Mouse (Mus musculus) brain, embryonic 18.5 days (tissue): ENCODE results near the gene Taf11.
A peak's percentile ranks its signal among the peaks of the same experiment; 100 is the strongest.

Source experiments
- DNase-seq: peaks from one replicate; pipeline ENCODE4 v3.0.0-alpha.2; 2012; ENCODE audit warnings: low read depth, low spot score

The Taf11 gene

DNA sequence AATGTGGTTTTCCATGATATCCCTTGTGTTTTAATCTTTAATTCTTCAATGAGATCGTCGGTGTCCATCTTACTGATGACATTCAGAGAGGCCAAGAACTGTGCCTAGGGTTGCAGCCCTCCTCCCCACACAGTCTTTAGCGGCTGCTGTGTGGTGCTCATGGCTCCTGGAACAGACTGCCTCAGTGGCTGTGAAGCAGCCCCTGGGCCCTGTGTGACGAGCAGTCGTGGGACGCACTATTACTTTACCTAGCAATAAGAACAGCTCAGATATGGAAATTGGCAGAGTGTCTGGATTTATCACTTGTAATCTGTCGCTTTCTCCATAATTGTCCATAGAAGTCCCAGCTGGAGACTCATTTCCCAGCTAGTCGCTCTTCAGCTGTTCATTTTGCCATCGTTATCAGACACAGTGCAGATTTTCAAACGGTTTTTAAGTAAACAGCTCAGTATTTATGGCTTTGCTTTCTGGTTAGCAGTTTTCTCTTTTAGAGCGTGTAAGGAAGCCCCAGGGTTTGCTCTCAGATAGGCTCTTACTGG lies 12.6 kb upstream of the Taf11 start:
- no peak for DNase-seq

DNA sequence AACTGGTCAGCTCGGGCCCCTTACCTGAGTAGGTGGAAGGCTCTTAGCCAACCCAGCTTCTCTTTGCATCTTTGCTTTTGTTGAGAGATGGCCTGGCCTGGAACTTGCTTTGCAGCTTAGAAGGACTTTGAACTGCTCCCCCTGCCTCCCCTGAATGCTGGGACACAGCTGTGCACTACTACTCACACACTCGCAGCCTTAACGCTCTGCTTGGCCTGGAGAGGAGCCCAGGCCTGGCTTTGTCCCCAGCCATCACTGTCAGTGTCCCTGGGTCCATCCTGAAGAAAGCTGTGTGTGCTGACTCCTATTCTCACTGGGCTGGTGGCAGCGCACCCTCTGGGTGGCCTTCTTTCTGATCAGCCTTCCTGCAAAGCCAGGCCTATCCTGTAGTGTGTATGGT lies 11.0 kb upstream of the Taf11 start:
- DNase-seq, result no peak

DNA sequence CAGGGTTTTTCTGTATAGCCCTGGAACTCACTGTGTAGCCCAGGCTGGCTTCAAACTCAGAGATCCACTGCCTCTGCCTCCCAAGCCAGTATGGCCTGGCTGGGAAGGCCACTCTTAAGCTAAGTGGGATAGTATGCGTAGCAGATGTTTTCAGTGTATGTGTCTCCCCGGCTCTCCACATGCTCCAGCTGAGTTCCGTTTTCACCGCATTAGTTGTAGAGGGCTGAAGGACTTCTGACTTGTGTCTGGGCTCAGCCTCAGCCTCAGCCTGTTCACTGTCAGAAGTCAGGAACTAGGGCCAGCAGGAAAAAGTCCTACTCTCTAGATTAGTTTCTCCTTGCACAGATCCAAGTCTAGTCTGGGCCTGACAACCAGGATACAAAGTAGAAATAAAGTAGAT lies 6.7 kb upstream of the Taf11 start:
- DNase-seq, result no peak

DNA sequence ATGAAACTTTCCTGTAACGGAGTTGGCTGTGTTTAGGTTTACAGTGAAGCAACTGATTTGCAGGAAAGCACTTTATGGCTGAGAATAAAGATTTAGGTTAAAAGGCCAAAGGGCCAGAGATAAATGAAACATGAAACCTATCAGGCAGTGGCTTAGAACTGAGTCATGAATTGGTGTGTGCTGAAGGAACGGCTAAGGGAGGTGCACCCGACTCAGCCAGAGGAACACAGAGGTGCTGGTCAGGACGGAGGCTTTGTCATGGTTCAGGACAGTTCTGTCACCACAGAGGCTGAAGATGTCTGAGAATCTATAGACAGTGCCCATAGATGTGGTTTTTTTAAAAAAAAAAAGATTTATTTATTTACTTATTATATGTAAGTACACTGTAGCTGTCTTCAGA lies 5.1 kb upstream of the Taf11 start:
- no peak for DNase-seq

DNA sequence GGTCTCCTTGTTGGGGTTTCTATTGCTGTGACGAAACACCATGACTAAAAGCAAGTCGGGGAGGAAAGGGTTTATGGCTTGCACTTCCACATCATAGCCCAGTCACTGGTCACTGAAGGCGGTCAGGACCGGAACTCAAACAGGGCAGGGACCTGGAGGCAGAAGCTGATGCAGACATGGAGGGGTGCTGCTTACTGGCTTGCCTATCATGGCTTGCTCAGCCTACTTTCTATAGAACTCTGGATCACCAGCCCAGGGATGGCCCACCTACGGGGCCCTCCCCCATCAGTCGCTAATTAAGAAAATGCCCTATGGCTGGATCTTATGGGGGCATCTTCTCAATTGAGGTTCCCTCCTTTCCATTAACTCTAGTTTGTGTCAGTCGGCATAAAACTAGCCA lies 1.7 kb upstream of the Taf11 start:
- DNase-seq, result no peak

DNA sequence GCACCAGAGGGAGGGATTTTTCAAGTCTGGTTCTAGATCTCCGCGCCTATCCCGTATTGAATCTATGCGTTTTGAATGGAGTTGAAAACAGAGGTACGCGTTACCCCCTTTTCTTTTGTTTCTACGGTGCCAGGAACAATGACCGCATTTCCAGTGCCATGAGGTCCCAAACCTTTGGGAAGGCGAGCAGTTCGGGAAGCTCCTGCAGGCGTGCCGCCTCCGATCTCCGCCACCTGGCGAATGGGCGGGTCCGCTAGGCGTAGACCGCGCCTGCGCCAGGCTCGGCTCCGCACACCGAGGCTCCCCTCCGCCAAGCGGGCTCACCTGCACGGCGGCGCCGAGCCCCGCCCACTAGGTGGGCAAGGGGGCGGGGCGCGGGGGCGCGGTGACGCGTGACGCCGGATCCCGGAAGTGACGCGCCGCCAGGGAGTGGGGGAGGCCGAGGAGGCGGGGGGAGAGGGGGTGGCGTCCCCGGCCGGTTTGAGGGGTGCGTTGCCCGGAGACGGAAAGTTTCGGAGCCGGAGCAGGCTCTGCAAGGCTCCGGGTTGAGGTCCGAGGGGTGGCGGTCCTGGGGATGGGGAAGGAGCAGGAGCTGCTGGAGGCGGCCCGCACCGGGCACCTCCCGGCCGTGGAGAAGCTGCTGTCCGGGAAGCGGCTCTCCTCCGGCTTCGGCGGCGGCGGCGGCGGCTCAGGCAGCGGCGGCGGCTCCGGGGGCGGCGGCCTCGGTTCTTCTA lies 589 bp downstream of the Taf11 start, which contains the start of gene Anks1:
Anks1 (plus strand) TSS at position 419 of the 734 bp plus-strand sequence.
- DNase-seq, result peak; percentile 71

DNA sequence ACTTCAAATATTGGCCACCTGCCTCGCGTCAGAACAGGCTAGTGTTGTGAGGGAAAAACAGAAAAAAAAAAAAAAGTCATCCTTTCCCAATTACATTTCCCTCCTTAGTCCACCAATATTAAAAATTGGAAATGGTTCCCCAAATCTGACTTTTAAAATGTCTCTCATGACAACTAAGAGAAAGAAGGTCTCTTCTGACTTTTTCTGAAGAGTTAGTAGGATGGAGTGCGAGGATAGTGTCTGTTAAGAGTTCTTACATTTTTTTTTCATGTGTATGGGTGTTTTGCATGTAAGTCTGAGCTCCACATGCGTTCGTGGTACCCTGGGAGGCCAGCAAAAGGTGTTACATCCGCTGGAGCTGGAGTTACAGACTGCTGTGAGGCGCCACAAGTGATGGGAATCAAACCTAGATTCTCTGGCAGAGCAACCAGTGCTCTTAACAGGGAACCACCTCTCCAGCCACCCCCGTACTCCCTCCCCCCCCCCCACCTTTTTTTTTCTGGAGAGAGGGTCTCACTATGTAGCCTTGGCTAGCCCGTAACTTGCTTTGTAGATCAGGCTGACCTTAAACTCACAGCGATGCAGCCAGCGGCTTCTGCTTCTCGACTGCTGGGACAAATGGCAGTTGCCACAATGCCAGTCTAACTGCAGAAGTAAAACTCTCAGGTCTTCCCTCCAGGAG lies 1.3 kb downstream of the Taf11 start:
- no peak for DNase-seq

DNA sequence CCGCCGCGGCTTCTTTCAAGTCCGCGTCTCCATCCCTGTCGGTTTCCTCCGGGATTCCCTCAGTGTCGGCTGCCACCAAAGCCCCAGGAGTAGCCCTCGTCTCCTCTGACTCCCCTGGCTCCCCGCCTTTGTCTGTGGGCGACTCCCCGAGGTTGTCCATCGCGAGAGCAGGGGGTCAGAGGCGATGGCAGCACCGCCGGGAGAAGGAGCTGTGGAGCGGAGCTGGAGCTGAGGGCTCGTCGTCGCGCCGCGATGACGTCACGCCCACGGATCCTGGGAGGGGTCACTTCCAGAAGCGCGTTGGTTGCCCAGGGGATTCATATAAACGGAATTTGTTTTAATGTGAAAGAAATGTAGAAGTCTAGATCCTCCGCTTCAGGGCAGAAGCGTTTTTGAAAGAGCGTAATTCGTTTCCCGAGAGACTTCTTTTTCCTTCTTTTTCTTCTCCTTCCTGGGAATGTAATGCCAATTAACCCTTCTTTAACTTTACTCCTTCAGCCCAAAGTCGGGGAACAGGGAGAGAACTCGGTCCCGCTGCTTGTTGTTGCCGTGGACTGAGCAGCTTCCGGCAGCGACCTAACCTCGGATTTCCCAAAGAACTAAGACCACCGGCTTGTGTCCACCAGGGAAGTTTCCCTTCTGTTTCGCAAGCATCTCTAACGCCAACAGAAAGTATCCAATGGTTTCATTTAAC lies 2.0 kb downstream of the Taf11 start:
- peak; percentile 81 for DNase-seq

DNA sequence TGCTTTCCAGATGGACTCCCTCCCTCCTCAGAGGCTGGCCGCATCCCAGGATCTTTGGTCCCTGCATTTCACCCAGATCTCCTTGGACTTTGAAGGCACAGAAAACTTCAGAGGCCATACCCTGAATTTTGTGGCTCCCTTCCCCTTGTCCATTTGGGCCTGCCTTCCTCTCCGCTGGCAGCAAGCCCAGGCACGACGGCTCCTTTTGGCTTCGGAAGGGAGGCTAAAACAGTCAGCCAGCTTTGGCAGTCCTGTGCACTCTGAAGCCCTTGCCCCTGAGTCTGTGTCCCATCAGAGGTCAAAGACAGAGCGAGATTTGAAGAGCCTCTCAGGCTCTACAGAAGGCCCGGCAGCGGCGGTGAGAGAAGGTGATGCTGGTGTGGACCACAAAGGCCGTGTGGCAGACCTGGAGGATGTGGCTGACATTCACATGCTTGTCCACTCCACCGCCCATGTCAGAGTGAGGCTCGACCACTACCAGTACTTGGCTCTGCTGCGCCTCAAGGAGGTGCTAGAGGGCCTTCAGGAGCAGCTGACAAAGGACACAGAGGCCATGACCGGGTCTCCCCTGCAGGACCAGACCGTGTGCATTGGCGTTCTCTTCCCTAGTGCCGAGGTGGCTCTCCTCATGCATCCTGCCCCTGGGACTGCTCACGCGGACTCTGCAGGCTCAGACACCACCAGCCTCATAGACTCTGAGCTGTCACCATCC lies 23.0 kb downstream of the Taf11 start:
- no peak for DNase-seq

DNA sequence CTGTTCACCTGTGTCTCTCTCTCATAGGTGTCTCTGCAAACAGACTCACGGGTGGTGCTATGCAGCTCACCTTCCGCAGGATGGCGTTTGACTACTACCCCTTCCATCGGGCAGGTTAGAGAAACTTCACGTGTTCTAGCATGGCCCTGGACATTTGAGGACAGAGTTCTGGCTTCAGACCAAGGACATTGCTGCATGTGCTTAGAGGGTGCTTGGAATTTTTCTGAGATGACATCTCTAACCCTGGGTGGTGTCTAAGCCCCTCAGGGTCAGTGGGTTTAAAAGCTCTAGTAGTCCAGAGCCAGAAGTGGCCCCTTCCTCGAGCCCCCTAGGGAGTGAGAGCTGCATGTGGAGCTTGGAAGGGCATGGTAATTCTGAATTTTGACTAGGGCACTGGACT lies 25.6 kb downstream of the Taf11 start:
- DNase-seq, result no peak

DNA sequence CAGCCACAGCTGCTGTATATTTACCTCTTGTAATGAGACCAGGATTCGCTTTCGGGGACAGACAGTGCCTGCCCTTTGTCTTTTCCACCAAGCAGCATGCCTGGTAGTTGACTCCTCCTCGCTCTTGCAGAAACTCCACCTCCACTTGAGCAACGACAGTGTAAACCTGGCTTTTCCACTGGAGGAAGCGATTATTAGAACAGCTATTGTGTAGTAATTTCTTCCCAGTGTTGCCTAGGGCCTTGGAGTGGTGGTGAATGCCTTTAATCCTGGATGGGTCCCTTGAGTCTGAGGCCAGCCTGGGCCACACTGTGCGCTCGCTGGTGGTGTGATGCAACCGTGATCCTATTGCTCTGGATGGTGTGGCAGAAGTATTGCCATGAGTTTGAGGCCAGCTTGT lies 26.5 kb downstream of the Taf11 start:
- no peak for DNase-seq

DNA sequence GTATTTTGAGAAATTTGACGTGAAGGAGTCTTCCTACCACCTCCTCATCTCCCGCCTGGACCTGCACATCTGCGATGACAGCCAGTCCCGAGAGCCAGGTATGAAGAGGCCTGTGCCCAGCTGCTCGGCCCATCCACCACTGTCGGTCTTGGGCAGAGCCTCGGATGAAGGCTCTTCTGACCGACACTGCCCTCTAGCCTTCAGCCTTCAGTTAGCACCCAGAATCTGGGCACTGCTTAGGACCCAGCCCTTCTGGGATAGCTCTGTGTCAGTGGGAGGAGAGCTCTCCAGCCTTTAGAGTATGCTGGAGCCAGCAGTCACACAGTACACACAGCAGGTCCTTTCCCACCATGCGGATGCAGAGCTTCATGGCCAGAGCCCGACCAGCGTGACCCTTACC lies 28.1 kb downstream of the Taf11 start:
- DNase-seq, result no peak

DNA sequence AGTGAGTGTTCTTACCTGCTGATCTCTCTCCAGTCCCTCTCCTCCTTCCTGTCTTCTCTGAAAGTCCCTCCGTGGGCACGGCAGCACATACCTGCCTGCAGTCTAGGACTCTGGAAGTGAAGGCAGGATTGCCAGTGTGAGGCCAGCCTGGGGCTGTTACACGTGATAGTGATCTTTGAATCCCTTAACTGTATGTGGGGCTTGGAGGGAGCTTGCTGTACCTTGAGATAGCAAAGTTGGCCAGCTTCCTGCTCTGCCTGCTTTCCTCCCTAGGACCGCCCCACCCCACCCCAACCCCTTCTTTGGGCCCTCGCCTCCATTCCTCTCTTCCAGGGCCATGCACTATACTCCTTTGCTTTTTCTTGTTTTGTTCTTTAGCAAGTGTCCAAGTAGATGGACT lies 35.1 kb downstream of the Taf11 start:
- no peak for DNase-seq

DNA sequence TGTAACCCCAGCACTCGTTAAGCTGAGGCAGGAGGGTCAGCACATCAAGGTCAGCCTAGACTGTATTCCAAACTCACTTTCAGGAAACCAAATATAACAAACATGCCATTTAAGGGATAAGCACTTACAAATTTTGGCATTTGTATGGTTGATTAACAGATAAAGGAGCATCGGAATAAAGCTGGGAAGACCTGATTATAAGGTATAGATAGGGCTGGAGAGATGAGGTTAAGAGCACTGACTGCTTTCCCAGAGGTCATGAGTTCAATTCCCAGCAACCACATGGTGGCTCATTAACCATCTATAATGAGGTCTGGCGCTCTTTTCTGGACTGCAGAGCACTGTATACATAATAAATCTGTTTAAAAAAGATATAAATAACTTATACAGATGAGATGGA lies 36.1 kb downstream of the Taf11 start:
- no peak for DNase-seq

DNA sequence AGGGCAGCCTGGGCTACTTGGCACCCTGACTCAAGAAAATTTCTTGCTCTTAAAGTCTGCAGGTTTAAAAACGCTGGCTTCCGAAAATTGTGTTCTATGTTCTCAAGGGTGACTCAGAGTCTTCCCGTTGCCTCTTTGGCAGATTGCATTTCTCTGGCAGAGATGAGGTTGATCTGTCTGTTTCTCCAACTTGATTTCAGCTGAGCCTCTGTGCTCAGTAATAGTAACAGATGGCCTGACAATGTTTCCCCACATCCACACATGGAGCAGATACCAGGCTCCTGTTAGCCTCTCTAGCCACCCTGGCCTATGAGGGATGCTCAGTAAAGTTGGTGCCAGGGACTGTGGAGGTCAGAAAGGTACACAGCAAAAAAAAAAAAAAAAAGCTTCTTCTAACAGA lies 37.8 kb downstream of the Taf11 start:
- DNase-seq, result peak; percentile 30

DNA sequence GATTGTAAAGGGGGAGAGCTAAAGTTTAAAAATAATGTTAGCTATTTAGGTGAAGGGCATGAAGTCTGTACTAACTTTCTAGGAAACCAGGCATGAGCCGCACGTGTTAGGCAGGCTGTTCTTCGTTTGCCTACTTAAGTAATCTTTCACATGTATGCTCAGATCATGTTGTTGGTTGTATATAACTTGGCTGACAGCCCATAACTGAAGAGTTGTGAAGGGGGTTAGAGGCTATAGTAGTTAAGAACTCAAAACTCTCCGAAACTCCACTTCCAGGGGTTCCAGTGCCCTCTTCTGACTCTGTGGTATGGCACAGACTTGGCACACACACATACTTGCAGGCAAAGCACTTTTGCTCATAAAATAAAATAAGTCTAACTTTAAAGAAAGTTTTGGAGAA lies 42.9 kb downstream of the Taf11 start:
- DNase-seq, result no peak

DNA sequence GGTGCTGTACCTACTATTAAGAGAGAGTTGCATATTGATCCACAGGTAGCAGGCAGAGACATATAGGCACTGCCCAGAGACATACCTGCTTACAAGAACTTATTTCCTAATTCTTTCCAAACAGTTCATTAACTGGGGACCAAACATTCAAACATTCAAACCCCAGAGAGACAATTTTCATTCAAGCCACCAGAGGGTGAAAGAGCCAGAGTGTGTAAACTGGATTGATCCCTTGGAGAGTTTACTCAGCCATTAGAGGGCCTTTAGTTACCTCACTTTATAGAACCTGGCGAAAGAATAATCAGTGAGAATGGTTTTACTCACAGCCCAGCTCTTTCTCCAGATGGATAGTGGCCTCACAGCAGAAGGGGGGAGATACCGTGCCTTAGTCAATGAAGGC lies 44.2 kb downstream of the Taf11 start:
- DNase-seq, result no peak

DNA sequence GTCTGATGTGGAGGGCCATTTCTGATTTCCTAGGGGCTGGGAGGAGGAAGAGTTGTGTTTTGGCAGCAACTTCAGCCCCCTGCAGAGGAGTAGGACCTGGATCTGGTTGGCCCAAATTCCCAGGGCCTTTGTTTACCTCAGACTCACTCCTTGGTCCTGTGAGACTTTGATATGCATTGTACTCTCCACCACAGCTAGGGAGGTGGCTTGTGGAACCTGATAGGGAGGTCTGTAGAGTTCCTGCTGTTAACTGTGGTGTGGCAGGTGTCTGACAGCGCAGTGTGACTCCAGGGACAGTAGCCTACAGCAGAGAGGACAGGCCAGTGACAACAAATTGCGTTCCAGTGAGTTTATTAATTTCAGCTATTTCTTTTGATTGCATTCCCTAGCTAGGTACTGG lies 50.5 kb downstream of the Taf11 start:
- no peak for DNase-seq

DNA sequence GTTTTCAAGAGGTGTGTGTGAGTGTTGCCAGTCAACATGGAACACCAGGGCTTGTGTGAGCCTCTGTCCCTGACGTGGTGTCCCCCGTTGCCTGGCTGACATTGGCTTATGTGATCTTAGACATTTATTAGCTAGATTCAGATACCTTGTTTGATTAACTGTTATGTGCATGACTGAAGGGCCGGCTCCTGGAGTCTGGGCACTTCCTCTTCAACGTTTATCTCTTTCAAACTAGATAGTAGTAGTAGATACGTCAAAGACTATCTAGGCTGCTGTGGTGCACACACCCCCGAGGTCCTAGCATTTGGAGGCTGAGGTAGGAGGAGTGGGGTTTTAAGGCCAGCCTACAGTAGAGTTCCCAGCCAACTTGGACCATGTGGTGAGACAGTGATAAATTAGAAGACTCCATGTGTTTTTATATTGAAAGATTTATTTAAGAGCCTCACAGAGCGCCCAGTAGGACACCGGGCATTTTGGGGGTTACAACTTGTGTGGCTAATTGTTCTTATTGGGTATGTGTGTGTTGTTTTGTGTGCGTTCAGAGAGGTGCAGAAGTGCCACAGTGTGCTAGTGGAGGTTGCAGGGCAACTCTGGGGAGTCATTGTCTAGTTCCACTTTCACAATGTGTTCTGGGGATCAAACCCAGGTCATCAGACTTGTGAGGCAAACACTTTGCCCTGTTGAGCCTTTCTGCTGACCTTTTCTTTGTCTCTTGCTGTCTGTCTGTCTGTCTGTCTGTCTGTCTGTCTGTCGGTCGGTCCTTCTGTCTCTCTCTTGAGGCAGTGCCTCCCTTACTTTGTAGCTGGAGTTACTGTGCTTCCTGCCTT lies 51.8 kb downstream of the Taf11 start:
- DNase-seq, result no peak

DNA sequence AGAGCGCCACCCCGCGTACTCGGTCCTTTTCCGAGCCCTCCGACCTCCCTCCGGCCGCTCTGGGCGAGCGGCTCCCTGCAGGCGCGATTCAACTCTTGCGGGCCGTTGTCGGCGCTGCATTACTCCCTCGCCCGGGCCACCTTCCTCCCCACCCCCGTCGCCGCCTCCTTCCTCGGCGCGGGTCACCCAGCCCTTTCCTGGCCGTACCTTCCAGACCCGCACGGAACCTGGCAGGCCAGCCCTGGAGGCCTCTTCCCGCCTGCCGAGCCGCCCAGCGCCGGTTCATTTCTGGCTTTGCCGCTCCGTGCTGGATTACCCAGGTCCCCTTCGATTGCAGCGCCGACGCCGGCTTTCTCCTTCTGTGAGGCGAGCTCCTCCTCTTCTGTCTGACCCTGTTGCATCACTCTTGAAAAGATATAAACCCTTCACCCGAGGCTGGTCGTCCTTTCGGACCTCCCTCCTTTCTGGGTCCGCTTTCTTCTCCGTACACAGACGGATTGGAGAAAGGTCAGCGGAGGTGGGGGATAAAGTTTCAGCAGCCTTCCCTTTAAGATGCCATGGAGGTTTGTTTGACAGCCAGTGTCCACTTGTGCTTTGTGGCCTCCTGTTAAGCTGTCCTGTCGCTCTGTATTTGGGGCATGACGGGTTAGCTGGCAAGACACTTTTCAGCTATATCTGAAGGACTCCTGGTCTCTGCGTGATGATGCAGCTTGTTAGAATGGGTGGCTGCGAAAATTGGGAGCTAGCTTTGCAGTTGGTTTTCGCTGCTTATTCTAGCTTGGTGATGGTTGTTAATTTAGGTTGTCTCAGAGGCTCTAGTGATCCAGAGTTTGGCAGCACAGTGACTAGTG lies 52.6 kb downstream of the Taf11 start:
- DNase-seq, result no peak
